Mouse (Mus musculus): ENCODE data around the gene Ngef. TPM values are rescaled to one million over a fixed set of nuclear protein-coding genes. Genes with fewer than 3 reads are reported as not detected.

Gene Ngef
- total and polyA plus RNA-seq, 3 experiments, result not detected

DNA sequence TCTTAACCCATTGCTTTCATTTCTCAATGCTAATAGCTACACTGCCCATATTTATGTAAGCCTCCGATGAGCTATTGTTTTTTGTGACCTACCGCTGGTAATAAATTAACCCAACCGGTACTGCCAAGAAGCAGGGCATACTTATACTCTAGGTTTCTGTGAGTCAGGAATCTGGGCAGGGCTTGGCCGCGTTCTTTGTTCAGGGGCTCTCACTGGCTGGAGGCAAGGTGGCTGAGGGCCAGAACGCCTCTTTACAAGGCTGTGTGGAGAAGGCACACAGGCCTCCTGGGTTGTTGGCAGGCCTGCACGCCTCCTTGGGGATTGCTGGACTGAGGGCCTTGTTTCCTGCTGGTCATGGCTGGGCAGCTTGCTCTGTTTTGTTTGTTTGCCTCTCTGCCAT, 1.1 kb upstream of the Ngef start:
- DNase-seq (ENCODE audit: low read depth, low spot score), result no peak
- no peaks in the 10 kb centered on the region for H3K36me3 ChIP-seq (ENCODE audit: control insufficient read depth in 1 of 2, insufficient read depth in 2 of 2, low read length in 2 of 2)
- H3K4me3 ChIP-seq (ENCODE audit: control insufficient read depth in 1 of 2, insufficient read depth in 1 of 2, low read depth in 2 of 2, low read length in 2 of 2), result no peak overlapping the region
- TF ChIP-seq GATA1 (IDR thresholded peaks at IDR 0.05; ENCODE audit: low read depth, low read length), result no peak
- TF ChIP-seq KAT2A (conservative IDR thresholded peaks at IDR 0.05; ENCODE audit: low read depth, low read length), result no peak
- no peak for TF ChIP-seq TAL1 (IDR thresholded peaks at IDR 0.05; ENCODE audit: low read length)
- TF ChIP-seq EP300 (IDR thresholded peaks at IDR 0.05; ENCODE audit: low read depth in 1 of 2, low read length in 2 of 2), result no peak
- TF ChIP-seq CHD2 (IDR thresholded peaks at IDR 0.05; ENCODE audit: low read length), result no peak
- no peak for TF ChIP-seq E2F4 (IDR thresholded peaks at IDR 0.05; ENCODE audit: borderline replicate concordance, low read depth, low read length)
- TF ChIP-seq BHLHE40 (IDR thresholded peaks at IDR 0.05; ENCODE audit: borderline replicate concordance, low read depth, low read length), result no peak
- TF ChIP-seq POLR2A (IDR thresholded peaks at IDR 0.05; ENCODE audit: control insufficient read depth in 1 of 2, insufficient read depth in 1 of 2, low read depth in 1 of 2, low read length in 2 of 2, poor library complexity in 1 of 2), result no peak
- no peaks in the 10 kb centered on the region for H3K9me3 ChIP-seq (replicated peaks; ENCODE audit: insufficient read depth, low read length)
- no peaks in the 10 kb centered on the region for H3K79me2 ChIP-seq (ENCODE audit: control insufficient read depth, insufficient read depth, low read length, poor library complexity)
- H3K27me3 ChIP-seq (ENCODE audit: control insufficient read depth in 1 of 2, insufficient read depth in 2 of 2, low read length in 2 of 2), result peaks cover 0 to 6% of the 10 kb centered on the region in 2 experiments; a peak in 2 of 4 replicates
- no peak overlapping the region for H3K9ac ChIP-seq (ENCODE audit: control insufficient read depth, low read depth, low read length, poor library complexity, severe bottlenecking)
- no peak overlapping the region for H3K27ac ChIP-seq (ENCODE audit: control insufficient read depth, low read depth, low read length)
- no peaks in the 10 kb centered on the region for H3K4me1 ChIP-seq (ENCODE audit: control insufficient read depth in 1 of 2, insufficient read depth in 2 of 2, low read length in 2 of 2)

DNA sequence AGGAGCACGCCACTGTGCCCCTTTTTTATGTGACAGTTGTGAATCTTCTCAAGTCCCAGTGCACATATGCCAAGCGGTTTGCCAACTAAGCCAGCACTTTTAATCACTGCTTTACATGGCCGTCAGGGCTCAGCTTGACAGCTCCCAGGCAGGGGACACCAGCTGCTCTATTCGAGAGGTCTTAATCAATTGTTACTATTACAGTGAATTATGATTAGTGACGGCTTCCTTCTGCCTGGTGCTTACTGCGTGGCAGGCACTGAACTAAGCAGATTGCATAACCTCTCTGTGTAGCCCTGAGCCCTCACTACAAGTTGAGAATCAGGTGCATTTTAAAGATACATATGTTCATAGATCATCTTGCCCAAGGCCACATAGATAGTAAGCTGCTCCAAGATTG, 683 bp upstream of the Ngef start:
- H3K79me2 ChIP-seq (ENCODE audit: control insufficient read depth, insufficient read depth, low read length, poor library complexity), result no peaks in the 10 kb centered on the region
- no peak overlapping the region for H3K27ac ChIP-seq (ENCODE audit: control insufficient read depth, low read depth, low read length)
- H3K27me3 ChIP-seq (ENCODE audit: control insufficient read depth in 1 of 2, insufficient read depth in 2 of 2, low read length in 2 of 2), result peaks cover 0 to 6% of the 10 kb centered on the region in 2 experiments; a peak in 2 of 4 replicates
- DNase-seq (ENCODE audit: low read depth, low spot score), result no peak
- no peaks in the 10 kb centered on the region for H3K36me3 ChIP-seq (ENCODE audit: control insufficient read depth in 1 of 2, insufficient read depth in 2 of 2, low read length in 2 of 2)
- no peaks in the 10 kb centered on the region for H3K9me3 ChIP-seq (replicated peaks; ENCODE audit: insufficient read depth, low read length)
- no peak overlapping the region for H3K9ac ChIP-seq (ENCODE audit: control insufficient read depth, low read depth, low read length, poor library complexity, severe bottlenecking)
- no peak overlapping the region for H3K4me3 ChIP-seq (ENCODE audit: control insufficient read depth in 1 of 2, insufficient read depth in 1 of 2, low read depth in 2 of 2, low read length in 2 of 2)
- no peaks in the 10 kb centered on the region for H3K4me1 ChIP-seq (ENCODE audit: control insufficient read depth in 1 of 2, insufficient read depth in 2 of 2, low read length in 2 of 2)
- no peak for TF ChIP-seq POLR2A (IDR thresholded peaks at IDR 0.05; ENCODE audit: control insufficient read depth in 1 of 2, insufficient read depth in 1 of 2, low read depth in 1 of 2, low read length in 2 of 2, poor library complexity in 1 of 2)
- no peak for TF ChIP-seq ELF1 (IDR thresholded peaks at IDR 0.05; ENCODE audit: low read depth, low read length)
- no peak for TF ChIP-seq UBTF (IDR thresholded peaks at IDR 0.05; ENCODE audit: borderline replicate concordance, insufficient read depth, low read depth, low read length)
- no peak for TF ChIP-seq SIN3A (IDR thresholded peaks at IDR 0.05; ENCODE audit: low read length)
- TF ChIP-seq NELFE (IDR thresholded peaks at IDR 0.05; ENCODE audit: low read depth, low read length), result no peak
- TF ChIP-seq USF1 (IDR thresholded peaks at IDR 0.05; ENCODE audit: low read depth, low read length), result no peak
- TF ChIP-seq EP300 (IDR thresholded peaks at IDR 0.05; ENCODE audit: low read depth in 1 of 2, low read length in 2 of 2), result no peak
- TF ChIP-seq MYB (IDR thresholded peaks at IDR 0.05; ENCODE audit: low read depth, low read length), result no peak
- no peak for TF ChIP-seq ZNF384 (IDR thresholded peaks at IDR 0.05; ENCODE audit: low read depth, low read length)
- no peak for TF ChIP-seq MAFK (IDR thresholded peaks at IDR 0.05; ENCODE audit: borderline replicate concordance, low read depth, low read length)
- TF ChIP-seq TAL1 (IDR thresholded peaks at IDR 0.05; ENCODE audit: low read length), result no peak
- no peak for TF ChIP-seq E2F4 (IDR thresholded peaks at IDR 0.05; ENCODE audit: borderline replicate concordance, low read depth, low read length)
- TF ChIP-seq MAX (IDR thresholded peaks at IDR 0.05; ENCODE audit: low read length), result no peak
- no peak for TF ChIP-seq ETS1 (IDR thresholded peaks at IDR 0.05; ENCODE audit: low read depth, low read length)
- no peak for TF ChIP-seq GATA1 (IDR thresholded peaks at IDR 0.05; ENCODE audit: low read depth, low read length)
- no peak for TF ChIP-seq CHD2 (IDR thresholded peaks at IDR 0.05; ENCODE audit: low read length)
- no peak for TF ChIP-seq BHLHE40 (IDR thresholded peaks at IDR 0.05; ENCODE audit: borderline replicate concordance, low read depth, low read length)

All from MEL (cell line).